Mouse (Mus musculus) midbrain, embryonic 15.5 days (tissue): ENCODE results near the gene Sap18b. TPM values are rescaled to one million over a fixed set of nuclear protein-coding genes. Genes with fewer than 3 reads are reported as not detected.
A peak's percentile ranks its signal among the peaks of the same experiment; 100 is the strongest.
"Not testable (repeated sequence)": the region's sequence is repeated elsewhere in the genome, so short reads cannot be mapped to it uniquely, and the experiment has no call there.

Experiments
- ATAC-seq: fragments of 200-750 bp; cut with Nextera tagmentation; replicated peaks from 2 replicates; pipeline ENCODE4 v1.8.0; 2017; ENCODE audit warnings: moderate TSS enrichment
- H3K27ac ChIP-seq: fragments of 300-500 bp; sonication (generic); 2 replicates; pipeline ENCODE4 v1.5.1; 2015; ENCODE audit warnings: mild to moderate bottlenecking, inconsistent platforms
- H3K27me3 ChIP-seq: fragments of 300-500 bp; sonication (generic); replicated peaks from 2 replicates; pipeline ENCODE4 v1.6.1; 2015; ENCODE audit warnings: inconsistent platforms
- H3K36me3 ChIP-seq: fragments of 300-500 bp; sonication (generic); replicated peaks from 2 replicates; pipeline ENCODE4 v1.6.1; 2015; ENCODE audit warnings: inconsistent platforms
- H3K4me1 ChIP-seq: fragments of 300-500 bp; sonication (generic); 2 replicates; pipeline ENCODE4 v1.6.1; 2015; ENCODE audit warnings: inconsistent platforms
- H3K4me2 ChIP-seq: fragments of 300-500 bp; sonication (generic); 2 replicates; pipeline ENCODE4 v1.6.1; 2015; ENCODE audit warnings: inconsistent platforms, mild to moderate bottlenecking, moderate library complexity
- H3K4me3 ChIP-seq: fragments of 300-500 bp; sonication (generic); 2 replicates; pipeline ENCODE4 v1.5.1; 2015; ENCODE audit warnings: mild to moderate bottlenecking, inconsistent platforms
- H3K9ac ChIP-seq: fragments of 300-500 bp; sonication (generic); 2 replicates; pipeline ENCODE4 v1.6.1; 2015; ENCODE audit warnings: mild to moderate bottlenecking, inconsistent platforms
- H3K9me3 ChIP-seq: fragments of 300-500 bp; sonication (generic); 2 replicates; pipeline ENCODE4 v1.6.1; 2016; ENCODE audit warnings: inconsistent platforms
- WGBS: fragments of 180-500 bp; shearing (Covaris S2); methylation state at CpG from one replicate; pipeline ENCODE4 v1.1.7; 2015; ENCODE audit warnings: mixed read lengths; 5-methylcytosine and 5-hydroxymethylcytosine counted together
- polyA plus RNA-seq: library from polyadenylated mRNA; unstranded; fragments of >200 nt; fragmentation: Nextera tagmentation; extraction: Ambion mirVana; gene quantifications from 2 replicates; pipeline ENCODE4 v1.2.1, GENCODE M21; 2015

Gene Sap18b
- polyA plus RNA-seq: 196 and 201 TPM in 2 replicates

- H3K27me3 ChIP-seq, H3K9ac ChIP-seq, H3K9me3 ChIP-seq, H3K27ac ChIP-seq, H3K36me3 ChIP-seq, ATAC-seq, H3K4me3 ChIP-seq, H3K4me2 ChIP-seq, H3K4me1 ChIP-seq: not testable (repeated sequence)
- WGBS: 64% methylated on average over 25 of the region's 25 CpGs
Observed at GRCm38 (mm10) chr8:95825162-95825561, at the start of gene Sap18b. Gene Sap18b, plus strand, starts transcription at chr8:95825346.

GRCm38 (mm10) chr8:95781085-95781484, 44.1 kb upstream of the Sap18b start:
- 95% methylated on average over 3 of the region's 3 CpGs for WGBS
- Histone ChIP-seq H3K4me2 (no peak overlapping the region), H3K36me3 (peaks cover 33% of the 10 kb centered on the region), H3K4me3 (no peak overlapping the region), H3K9me3 (no peaks in the 10 kb centered on the region), H3K4me1 (no peaks in the 10 kb centered on the region), H3K27me3 (no peaks in the 10 kb centered on the region), H3K27ac (no peak overlapping the region), H3K9ac (no peak overlapping the region)
- no peak for ATAC-seq

GRCm38 (mm10) chr8:95781775-95782174, 43.4 kb upstream of the Sap18b start:
- H3K4me3 ChIP-seq: no peak overlapping the region
- no peak overlapping the region for H3K27ac ChIP-seq
- no peak overlapping the region for H3K9ac ChIP-seq
- 99% methylated on average over 2 of the region's 2 CpGs for WGBS
- no peaks in the 10 kb centered on the region for H3K9me3 ChIP-seq
- peaks cover 40% of the 10 kb centered on the region for H3K36me3 ChIP-seq
- no peaks in the 10 kb centered on the region for H3K27me3 ChIP-seq
- no peaks in the 10 kb centered on the region for H3K4me1 ChIP-seq
- H3K4me2 ChIP-seq: no peak overlapping the region
- ATAC-seq: no peak

GRCm38 (mm10) chr8:95782628-95783027, 42.5 kb upstream of the Sap18b start:
- H3K36me3 ChIP-seq: peaks cover 48% of the 10 kb centered on the region
- H3K27ac ChIP-seq: no peak overlapping the region
- no peaks in the 10 kb centered on the region for H3K9me3 ChIP-seq
- H3K4me1 ChIP-seq: no peaks in the 10 kb centered on the region
- ATAC-seq: no peak
- no peak overlapping the region for H3K4me3 ChIP-seq
- H3K9ac ChIP-seq: no peak overlapping the region
- no peaks in the 10 kb centered on the region for H3K27me3 ChIP-seq
- H3K4me2 ChIP-seq: no peak overlapping the region

GRCm38 (mm10) chr8:95785591-95785990, 39.6 kb upstream of the Sap18b start:
- Histone ChIP-seq H3K4me1 (no peaks in the 10 kb centered on the region), H3K36me3 (peaks cover 46% of the 10 kb centered on the region), H3K27ac (no peak overlapping the region), H3K4me3 (no peak overlapping the region), H3K4me2 (no peak overlapping the region), H3K27me3 (no peaks in the 10 kb centered on the region), H3K9ac (no peak overlapping the region), H3K9me3 (no peaks in the 10 kb centered on the region)
- WGBS: 93% methylated on average over 4 of the region's 4 CpGs
- no peak for ATAC-seq

DNA sequence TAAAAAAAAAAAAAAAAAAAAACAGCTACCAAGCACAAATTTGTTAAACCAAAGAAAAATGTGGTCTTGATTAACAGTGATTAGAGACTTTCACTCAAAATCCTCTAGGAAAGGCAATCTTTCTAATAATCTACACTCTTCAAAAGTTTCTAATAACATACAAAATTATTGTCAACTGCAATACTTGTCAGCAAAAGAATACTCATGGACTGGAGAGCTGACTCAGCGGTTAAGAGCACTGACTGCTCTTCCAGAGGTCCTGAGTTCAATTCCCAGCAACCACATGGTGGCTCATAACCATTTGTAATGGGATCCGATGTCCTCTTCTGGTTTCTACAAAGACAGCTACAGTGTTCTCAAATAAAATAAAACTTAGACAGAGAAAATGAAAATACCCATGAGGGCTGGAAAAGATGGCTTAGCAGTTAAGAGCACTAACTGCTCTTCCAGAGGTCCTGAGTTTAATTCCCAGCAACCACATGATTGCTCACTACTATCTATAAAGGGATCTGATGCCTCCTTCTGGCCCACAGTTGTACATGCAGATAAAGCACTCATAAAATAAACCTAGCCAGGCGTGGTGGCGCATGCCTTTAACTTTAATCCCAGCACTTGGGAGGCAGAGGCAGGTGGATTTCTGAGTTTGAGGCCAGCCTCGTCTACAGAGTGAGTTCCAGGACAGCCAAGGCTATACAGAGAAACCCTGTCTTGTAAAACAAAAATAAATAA, 29.6 kb upstream of the Sap18b start:
- 94% methylated on average over 5 of the region's 5 CpGs for WGBS
- H3K4me3 ChIP-seq, H3K27me3 ChIP-seq, H3K9ac ChIP-seq, H3K9me3 ChIP-seq, H3K4me1 ChIP-seq, ATAC-seq, H3K27ac ChIP-seq, H3K36me3 ChIP-seq, H3K4me2 ChIP-seq: not testable (repeated sequence)

GRCm38 (mm10) chr8:95799117-95799516, 26.0 kb upstream of the Sap18b start:
- no peak for ATAC-seq
- no peaks in the 10 kb centered on the region for H3K9me3 ChIP-seq
- no peak overlapping the region for H3K9ac ChIP-seq
- no peaks in the 10 kb centered on the region for H3K36me3 ChIP-seq
- H3K27me3 ChIP-seq: no peaks in the 10 kb centered on the region
- no peak overlapping the region for H3K27ac ChIP-seq
- no peak overlapping the region for H3K4me3 ChIP-seq
- peaks cover 5% of the 10 kb centered on the region; the same call in 1 of the 2 replicates for H3K4me1 ChIP-seq
- no peak overlapping the region for H3K4me2 ChIP-seq
- WGBS: 95% methylated on average over 6 of the region's 6 CpGs

- 94% methylated on average over 1 of the region's 1 CpGs for whole genome bisulfite sequencing
- no peak overlapping the region for H3K27ac ChIP-seq
- ATAC-seq: no peak
- H3K9me3 ChIP-seq: no peaks in the 10 kb centered on the region
- no peak overlapping the region for H3K9ac ChIP-seq
- no peak overlapping the region for H3K4me2 ChIP-seq
- H3K27me3 ChIP-seq: no peaks in the 10 kb centered on the region
- peaks cover 10% of the 10 kb centered on the region for H3K4me1 ChIP-seq
- H3K36me3 ChIP-seq: no peaks in the 10 kb centered on the region
- H3K4me3 ChIP-seq: no peak overlapping the region
Observed at GRCm38 (mm10) chr8:95799891-95800290, 25.3 kb upstream of the Sap18b start.

DNA sequence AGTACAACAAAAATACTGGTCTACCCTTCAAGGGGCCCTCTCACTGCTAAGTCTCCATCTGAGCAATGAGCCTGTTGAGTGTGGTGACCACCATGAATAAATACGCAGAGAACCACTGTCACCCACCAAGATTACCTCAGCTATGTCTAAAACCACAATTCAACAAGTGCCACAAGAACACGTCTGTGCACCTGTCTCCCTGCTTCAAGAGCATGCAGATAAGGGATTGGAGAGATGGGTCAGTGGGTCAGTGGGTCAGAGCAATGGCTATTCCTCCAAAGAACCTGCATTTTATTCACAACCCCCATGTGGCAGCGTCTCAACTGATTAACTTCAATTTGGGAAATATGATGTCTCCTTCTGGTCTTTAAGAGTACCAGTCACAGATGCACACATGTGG, 24.8 kb upstream of the Sap18b start:
- no peak overlapping the region for H3K4me2 ChIP-seq
- H3K4me1 ChIP-seq: peaks cover 15% of the 10 kb centered on the region
- no peaks in the 10 kb centered on the region for H3K36me3 ChIP-seq
- H3K9me3 ChIP-seq: no peaks in the 10 kb centered on the region
- 95% methylated on average over 3 of the region's 3 CpGs for WGBS
- no peak overlapping the region for H3K27ac ChIP-seq
- H3K9ac ChIP-seq: no peak overlapping the region
- H3K27me3 ChIP-seq: no peaks in the 10 kb centered on the region
- ATAC-seq: no peak
- no peak overlapping the region for H3K4me3 ChIP-seq

DNA sequence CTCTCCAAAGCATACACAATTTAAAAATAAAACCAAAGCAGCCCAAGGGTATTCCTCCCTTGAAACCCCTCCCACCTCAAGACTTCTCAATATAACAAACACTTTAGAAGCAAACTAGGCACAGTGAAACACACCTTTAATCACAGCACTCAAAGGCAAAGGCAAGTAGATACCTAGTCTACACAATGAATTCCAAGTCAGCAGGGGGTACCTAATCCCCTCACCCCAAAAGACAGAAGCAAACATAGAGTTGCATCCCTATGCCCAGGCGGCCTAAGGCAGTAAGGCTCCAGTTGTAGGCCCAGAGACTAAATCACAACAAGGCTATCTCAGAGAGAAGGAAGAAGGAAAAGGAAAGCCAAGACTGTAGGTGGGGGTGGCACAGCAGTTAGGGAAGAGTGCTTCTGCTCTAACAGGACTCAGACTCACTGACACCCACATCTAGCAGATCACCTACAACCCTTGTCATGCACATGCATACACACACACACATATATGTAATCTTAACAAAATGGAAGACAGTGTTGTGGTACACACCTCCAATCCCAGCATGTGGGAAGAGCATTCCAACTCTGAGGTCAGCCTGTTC, 23.6 kb upstream of the Sap18b start:
- WGBS: 74% methylated on average over 1 of the region's 1 CpGs
- H3K4me3 ChIP-seq: no peak overlapping the region

DNA sequence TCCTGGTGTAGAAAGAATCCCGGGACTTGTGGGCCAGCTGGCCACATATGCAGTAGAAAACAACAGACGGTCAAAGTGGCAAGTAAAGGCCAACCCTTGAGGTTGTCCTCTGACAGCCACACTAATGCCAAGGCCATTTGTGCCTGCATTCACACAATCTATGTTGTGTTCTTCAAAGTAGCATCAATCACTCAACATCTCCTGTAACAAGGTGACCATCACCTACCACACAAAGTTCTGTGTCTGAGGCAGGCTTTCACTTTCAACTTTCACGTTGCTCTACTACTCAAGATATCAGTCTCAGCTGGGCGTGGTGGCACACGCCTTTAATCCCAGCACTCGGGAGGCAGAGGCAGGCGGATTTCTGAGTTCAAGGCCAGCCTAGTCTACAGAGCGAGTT, 22.9 kb upstream of the Sap18b start:
- no peak overlapping the region for H3K4me3 ChIP-seq
- no peak overlapping the region for H3K27ac ChIP-seq
- no peaks in the 10 kb centered on the region for H3K36me3 ChIP-seq
- no peak for ATAC-seq
- WGBS: 94% methylated on average over 8 of the region's 8 CpGs
- no peaks in the 10 kb centered on the region for H3K27me3 ChIP-seq
- peaks cover 25% of the 10 kb centered on the region for H3K4me1 ChIP-seq
- H3K9me3 ChIP-seq: no peaks in the 10 kb centered on the region
- H3K9ac ChIP-seq: no peak overlapping the region
- H3K4me2 ChIP-seq: no peak overlapping the region

More for the DNA sequence above, 23.6 kb upstream of the Sap18b start:
- Histone ChIP-seq H3K9ac (no peak overlapping the region), H3K4me1 (peaks cover 25% of the 10 kb centered on the region), H3K4me2 (no peak overlapping the region), H3K27me3 (no peaks in the 10 kb centered on the region), H3K27ac (no peak overlapping the region), H3K36me3 (no peaks in the 10 kb centered on the region), H3K9me3 (no peaks in the 10 kb centered on the region)
- ATAC-seq: no peak

- Histone ChIP-seq H3K9me3 (no peaks in the 10 kb centered on the region), H3K9ac (no peak overlapping the region), H3K4me3 (peak overlapping the region; percentile 99), H3K4me1 (peaks cover 23% of the 10 kb centered on the region), H3K4me2 (peak overlapping the region; percentile 90), H3K27me3 (no peaks in the 10 kb centered on the region), H3K27ac (no peak overlapping the region), H3K36me3 (no peaks in the 10 kb centered on the region)
- ATAC-seq: no peak
- WGBS: 38% methylated on average over 2 of the region's 2 CpGs
Observed at GRCm38 (mm10) chr8:95805482-95805881, 19.7 kb upstream of the Sap18b start.
